Mouse (Mus musculus) intestine, embryonic 15.5 days (tissue): Measurements from ENCODE around the gene Hapln2. TPM values are rescaled to one million over a fixed set of nuclear protein-coding genes. Genes with fewer than 3 reads are reported as not detected.

Experiments
- ATAC-seq: fragments of 200-750 bp; cut with Nextera tagmentation; 2 replicates; pipeline ENCODE4 v1.8.0; 2017; ENCODE audit warnings: moderate TSS enrichment, moderate library complexity
- H3K27ac ChIP-seq: fragments of 300-500 bp; sonication (generic); 2 replicates; pipeline ENCODE4 v1.5.1; 2015; ENCODE audit warnings: mild to moderate bottlenecking, inconsistent platforms
- H3K27me3 ChIP-seq: fragments of 300-500 bp; sonication (generic); replicated peaks from 2 replicates; pipeline ENCODE4 v1.6.1; 2015; ENCODE audit warnings: inconsistent platforms
- H3K36me3 ChIP-seq: fragments of 300-500 bp; sonication (generic); 2 replicates; pipeline ENCODE4 v1.6.1; 2015; ENCODE audit warnings: inconsistent platforms
- H3K4me1 ChIP-seq: fragments of 300-500 bp; sonication (generic); replicated peaks from 2 replicates; pipeline ENCODE4 v1.6.1; 2015; ENCODE audit warnings: inconsistent platforms
- H3K4me2 ChIP-seq: fragments of 300-500 bp; sonication (generic); replicated peaks from 2 replicates; pipeline ENCODE4 v1.6.1; 2015; ENCODE audit warnings: mild to moderate bottlenecking, inconsistent platforms
- H3K4me3 ChIP-seq: fragments of 300-500 bp; sonication (generic); replicated peaks from 2 replicates; pipeline ENCODE4 v1.5.1; 2015; ENCODE audit warnings: inconsistent platforms
- H3K9ac ChIP-seq: fragments of 300-500 bp; sonication (generic); 2 replicates; pipeline ENCODE4 v1.6.1; 2015; ENCODE audit warnings: inconsistent platforms
- H3K9me3 ChIP-seq: fragments of 300-500 bp; sonication (generic); 2 replicates; pipeline ENCODE4 v1.6.1; 2016; ENCODE audit warnings: inconsistent platforms
- WGBS: fragments of 180-500 bp; shearing (Covaris S2); methylation state at CpG from one replicate; pipeline ENCODE4 v1.1.7; 2015; 5-methylcytosine and 5-hydroxymethylcytosine counted together
- polyA plus RNA-seq: library from polyadenylated mRNA; unstranded; fragments of >200 nt; fragmentation: Nextera tagmentation; extraction: Ambion mirVana; gene quantifications from 2 replicates; pipeline ENCODE4 v1.2.1, GENCODE M21; 2015

The Hapln2 gene
- polyA plus RNA-seq, 1 experiment from 2014 or later = not detected

- no peaks in the 10 kb centered on the region for H3K9me3 ChIP-seq
- no peak overlapping the region for H3K27ac ChIP-seq
- WGBS = 49% methylated on average over 5 of the region's 5 CpGs
- peaks cover 39% of the 10 kb centered on the region for H3K27me3 ChIP-seq
- H3K4me2 ChIP-seq = no peak overlapping the region
- no peak overlapping the region for H3K9ac ChIP-seq
- H3K4me1 ChIP-seq = no peaks in the 10 kb centered on the region
- no peaks in the 10 kb centered on the region for H3K36me3 ChIP-seq
- ATAC-seq = no peak
- no peak overlapping the region for H3K4me3 ChIP-seq
Measured at GRCm38 (mm10) chr3:88033506-88033905, 6.1 kb upstream of the Hapln2 start.

- Histone ChIP-seq H3K27me3 (peaks cover 46% of the 10 kb centered on the region), H3K27ac (no peak overlapping the region), H3K9me3 (no peaks in the 10 kb centered on the region; the same call in 1 of the 2 replicates), H3K36me3 (no peaks in the 10 kb centered on the region), H3K4me1 (no peaks in the 10 kb centered on the region), H3K9ac (no peak overlapping the region), H3K4me2 (no peak overlapping the region), H3K4me3 (no peak overlapping the region)
- ATAC-seq = no peak
- 16% methylated on average over 19 of the region's 19 CpGs for WGBS
Measured at GRCm38 (mm10) chr3:88030608-88031395, 3.4 kb upstream of the Hapln2 start.

- no peak for ATAC-seq
- WGBS = 62% methylated on average over 7 of the region's 7 CpGs
- H3K36me3 ChIP-seq = no peaks in the 10 kb centered on the region
Measured at GRCm38 (mm10) chr3:88026823-88027222, 560 bp downstream of the Hapln2 start.

GRCm38 (mm10) chr3:88023192-88024074 lies 4.0 kb downstream of the Hapln2 start:
- Histone ChIP-seq H3K4me1 (peaks cover 18% of the 10 kb centered on the region), H3K36me3 (no peaks in the 10 kb centered on the region), H3K4me2 (peak overlapping the region; percentile 100), H3K9ac (peak overlapping the region; percentile 41), H3K9me3 (no peaks in the 10 kb centered on the region; the same call in 1 of the 2 replicates), H3K27me3 (peaks cover 65% of the 10 kb centered on the region), H3K27ac (no peak overlapping the region), H3K4me3 (peak overlapping the region; percentile 57)
- under 1% methylated on average over 81 of the region's 81 CpGs for WGBS
- ATAC-seq = peak; percentile 79

More at GRCm38 (mm10) chr3:88026823-88027222, 560 bp downstream of the Hapln2 start:
- Histone ChIP-seq H3K27ac (no peak overlapping the region), H3K4me3 (no peak overlapping the region), H3K4me1 (peaks cover 18% of the 10 kb centered on the region), H3K4me2 (no peak overlapping the region), H3K9me3 (no peaks in the 10 kb centered on the region; the same call in 1 of the 2 replicates), H3K9ac (no peak overlapping the region), H3K27me3 (peaks cover 67% of the 10 kb centered on the region)

GRCm38 (mm10) chr3:88022322-88023191 lies 4.8 kb downstream of the Hapln2 start:
- peaks cover 70% of the 10 kb centered on the region for H3K27me3 ChIP-seq
- H3K4me3 ChIP-seq = peak overlapping the region; percentile 57
- H3K9me3 ChIP-seq = no peaks in the 10 kb centered on the region
- H3K36me3 ChIP-seq = no peaks in the 10 kb centered on the region
- H3K9ac ChIP-seq = peak overlapping the region; percentile 41
- H3K27ac ChIP-seq = no peak overlapping the region
- peaks cover 18% of the 10 kb centered on the region for H3K4me1 ChIP-seq
- peak overlapping the region; percentile 100 for H3K4me2 ChIP-seq
- 2% methylated on average over 65 of the region's 66 CpGs for WGBS
- peak; percentile 95 for ATAC-seq

GRCm38 (mm10) chr3:88010634-88011265 lies 16.6 kb downstream of the Hapln2 start:
- ATAC-seq = no peak
- no peaks in the 10 kb centered on the region for H3K36me3 ChIP-seq
- WGBS = 7% methylated on average over 6 of the region's 6 CpGs
- H3K9ac ChIP-seq = no peak overlapping the region
- H3K27ac ChIP-seq = no peak overlapping the region
- H3K9me3 ChIP-seq = no peaks in the 10 kb centered on the region
- peaks cover 20% of the 10 kb centered on the region for H3K27me3 ChIP-seq
- H3K4me3 ChIP-seq = no peak overlapping the region
- no peak overlapping the region for H3K4me2 ChIP-seq
- H3K4me1 ChIP-seq = no peaks in the 10 kb centered on the region

GRCm38 (mm10) chr3:88005822-88006786 lies 21.3 kb downstream of the Hapln2 start:
- Histone ChIP-seq H3K4me1 (no peaks in the 10 kb centered on the region), H3K36me3 (no peaks in the 10 kb centered on the region), H3K9ac (no peak overlapping the region), H3K9me3 (0 out of 2 replicates have a peak, but pooled peaks cover 3% of the 10 kb centered on the region), H3K4me2 (no peak overlapping the region), H3K4me3 (no peak overlapping the region), H3K27ac (no peak overlapping the region), H3K27me3 (peaks cover 46% of the 10 kb centered on the region)
- no peak for ATAC-seq
- 75% methylated on average over 18 of the region's 18 CpGs for WGBS

GRCm38 (mm10) chr3:88002291-88002976 lies 24.9 kb downstream of the Hapln2 start:
- H3K36me3 ChIP-seq = no peaks in the 10 kb centered on the region
- H3K27me3 ChIP-seq = peaks cover 74% of the 10 kb centered on the region
- H3K9ac ChIP-seq = no peak overlapping the region
- H3K4me1 ChIP-seq = peaks cover 10% of the 10 kb centered on the region; the same call in 1 of the 2 replicates
- 2% methylated on average over 17 of the region's 17 CpGs for WGBS
- H3K4me2 ChIP-seq = no peak overlapping the region
- no peak overlapping the region for H3K27ac ChIP-seq
- 0 out of 2 replicates have a peak, but pooled peaks cover 3% of the 10 kb centered on the region for H3K9me3 ChIP-seq
- no peak overlapping the region for H3K4me3 ChIP-seq
- ATAC-seq = no peak

GRCm38 (mm10) chr3:88000816-88001595 lies 26.4 kb downstream of the Hapln2 start:
- Histone ChIP-seq H3K9ac (no peak overlapping the region), H3K4me1 (peaks cover 15% of the 10 kb centered on the region), H3K36me3 (no peaks in the 10 kb centered on the region), H3K27me3 (peaks cover 88% of the 10 kb centered on the region), H3K9me3 (0 out of 2 replicates have a peak, but pooled peaks cover 3% of the 10 kb centered on the region), H3K27ac (no peak overlapping the region), H3K4me2 (no peak overlapping the region; the same call in 1 of the 2 replicates), H3K4me3 (peak overlapping the region; percentile 29; the same call in 1 of the 2 replicates)
- ATAC-seq = no peak
- WGBS = 17% methylated on average over 11 of the region's 11 CpGs
